Mouse (Mus musculus) spleen, postnatal 4 days (tissue): ENCODE data around the gene Tas2r122.
"Not testable (repeated sequence)": the region's sequence is repeated elsewhere in the genome, so short reads cannot be mapped to it uniquely, and the experiment has no call there.

Experiments used
- DNase-seq, 2 experiments: peaks; one replicate each; pipeline ENCODE4 v3.0.0; 2022; ENCODE audit warnings: low spot score in 2 of 2

Gene Tas2r122

GRCm38 (mm10) chr6:132711828-132712227 is at the start of gene Tas2r122:
TSS of gene Tas2r122 (minus strand) at chr6:132711928.
- no peak for DNase-seq

- no peak for DNase-seq
Measured at GRCm38 (mm10) chr6:132754430-132754829, 42.7 kb upstream of the Tas2r122 start, which contains the start of gene Tas2r124. TSS of gene Tas2r124 (plus strand) at chr6:132754730.

DNA sequence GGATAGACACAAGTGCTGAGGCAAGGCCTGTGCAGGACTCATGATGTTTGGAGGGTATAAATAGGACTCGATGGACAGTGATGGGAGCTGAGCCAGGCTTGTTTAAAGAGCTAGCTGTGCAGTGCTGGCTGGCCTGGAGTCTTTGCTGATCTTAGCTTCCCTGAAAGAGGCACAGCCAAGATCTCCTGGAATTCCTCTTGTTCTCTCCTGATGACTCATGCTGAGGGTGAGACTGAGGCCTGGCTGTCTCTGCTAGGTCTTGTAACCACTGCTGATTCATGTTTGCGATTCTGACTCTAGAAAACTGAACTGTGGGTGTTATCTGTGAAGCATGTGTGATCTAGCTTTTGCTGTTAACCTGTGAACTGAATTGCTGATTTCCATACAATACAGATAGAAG is 38.5 kb upstream of the Tas2r122 start:
- DNase-seq, result no peak

GRCm38 (mm10) chr6:132737935-132738334 is 26.2 kb upstream of the Tas2r122 start, which contains the start of gene Tas2r115:
TSS of gene Tas2r115 (minus strand) at chr6:132738035.
- no peak for DNase-seq

DNA sequence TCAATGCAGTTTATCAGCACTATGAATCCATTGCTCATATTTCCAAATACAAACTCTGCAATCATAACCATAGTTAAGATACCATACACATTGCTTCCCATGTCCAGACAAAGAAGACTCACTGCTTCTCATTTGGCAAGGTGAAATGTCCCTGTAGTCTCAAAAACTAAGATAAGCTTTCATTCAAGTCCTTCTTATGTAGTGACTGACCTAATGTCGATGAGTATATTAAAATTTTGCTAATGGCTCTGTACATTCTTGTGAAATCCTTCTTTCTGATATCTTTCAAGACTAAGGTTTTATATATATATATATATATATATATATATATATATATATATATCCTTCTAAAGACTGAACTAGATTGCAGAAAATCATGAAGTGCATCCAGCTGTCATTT is 10.8 kb downstream of the Tas2r122 start, which contains the start of gene Tas2r121:
Gene Tas2r121, minus strand, starts transcription at position 101 of the 400 bp plus-strand sequence.
- no peak for DNase-seq

GRCm38 (mm10) chr6:132691596-132691995 is 20.1 kb downstream of the Tas2r122 start:
- not testable (repeated sequence) for DNase-seq
